Mouse (Mus musculus) stomach, embryonic 16.5 days (tissue): ENCODE results near the gene Olfr1509. TPM values are rescaled to one million over a fixed set of nuclear protein-coding genes. Genes with fewer than 3 reads are reported as not detected.

Experiments
- ATAC-seq: fragments of 200-750 bp; cut with Nextera tagmentation; 2 replicates; pipeline ENCODE4 v1.8.0; 2017; ENCODE audit warnings: moderate number of reproducible peaks, moderate TSS enrichment; ENCODE audit not compliant: insufficient read depth, low FRiP score
- H3K27ac ChIP-seq: fragments of 300-500 bp; sonication (generic); 2 replicates; pipeline ENCODE4 v1.5.1; 2014; ENCODE audit warnings: low read length
- H3K27me3 ChIP-seq: fragments of 300-500 bp; sonication (generic); 2 replicates; pipeline ENCODE4 v1.6.1; 2014; ENCODE audit warnings: low read length, control low read depth, mixed read lengths; ENCODE audit not compliant: control insufficient read depth, insufficient read depth
- H3K36me3 ChIP-seq: fragments of 300-500 bp; sonication (generic); 2 replicates; pipeline ENCODE4 v1.6.1; 2014; ENCODE audit warnings: low read length; ENCODE audit not compliant: control insufficient read depth, insufficient read depth
- H3K4me1 ChIP-seq: fragments of 300-500 bp; sonication (generic); 2 replicates; pipeline ENCODE4 v1.6.1; 2014; ENCODE audit warnings: low read length, control low read depth, mixed read lengths; ENCODE audit not compliant: control insufficient read depth, insufficient read depth
- H3K4me2 ChIP-seq: fragments of 300-500 bp; sonication (generic); 2 replicates; pipeline ENCODE4 v1.6.1; 2014; ENCODE audit warnings: low read depth, low read length, mixed read lengths
- H3K4me3 ChIP-seq: fragments of 300-500 bp; sonication (generic); replicated peaks from 2 replicates; pipeline ENCODE4 v1.5.1; 2014; ENCODE audit warnings: mild to moderate bottlenecking, low read length
- H3K9ac ChIP-seq: fragments of 300-500 bp; sonication (generic); 2 replicates; pipeline ENCODE4 v1.6.1; 2014; ENCODE audit warnings: low read length
- H3K9me3 ChIP-seq: fragments of 300-500 bp; sonication (generic); replicated peaks from 2 replicates; pipeline ENCODE4 v1.6.1; 2016; ENCODE audit warnings: low read length, control low read depth; ENCODE audit not compliant: control insufficient read depth
- WGBS: fragments of 180-500 bp; shearing (Covaris S2); extraction: QIAGEN DNeasy Blood & Tissue Kit; methylation state at CpG from one replicate; pipeline ENCODE4 v1.1.7; 2014; 5-methylcytosine and 5-hydroxymethylcytosine counted together
- polyA plus RNA-seq: library from polyadenylated mRNA; unstranded; fragments of >200 nt; fragmentation: Nextera tagmentation; extraction: Ambion mirVana; gene quantifications from 2 replicates; pipeline ENCODE4 v1.2.1, GENCODE M21; 2015

Gene Olfr1509
- polyA plus RNA-seq, 1 experiment from 2014 or later, result not detected

GRCm38 (mm10) chr14:52495516-52495915 lies 52.7 kb downstream of the Olfr1509 start, which contains the start of gene Olfr1507:
Gene Olfr1507, minus strand, starts transcription at chr14:52495749.
- H3K36me3 ChIP-seq, result no peaks in the 10 kb centered on the region
- ATAC-seq, result no peak
- WGBS, result 72% methylated on average over 4 of the region's 4 CpGs
- H3K27ac ChIP-seq, result no peak within 1 kb of the TSS
- H3K9ac ChIP-seq, result no peak within 1 kb of the TSS
- no peaks in the 10 kb centered on the region for H3K9me3 ChIP-seq
- no peaks in the 10 kb centered on the region for H3K27me3 ChIP-seq
- H3K4me3 ChIP-seq, result no peak within 1 kb of the TSS
- no peak within 1 kb of the TSS for H3K4me2 ChIP-seq
- no peaks in the 10 kb centered on the region for H3K4me1 ChIP-seq

Other genes with a start within 250 kb of the Olfr1509 start
- 39.8 and 40.7 TPM in 2 replicates for gene Supt16, start 245.6 kb upstream of the Olfr1509 start, polyA plus RNA-seq
- 27.9 and 31.8 TPM in 2 replicates for gene Chd8, start 185.2 kb upstream of the Olfr1509 start, polyA plus RNA-seq
- 36.2 and 39.7 TPM in 2 replicates for gene Tox4, start 163.8 kb upstream of the Olfr1509 start, polyA plus RNA-seq
- 15.8 and 19.6 TPM in 2 replicates for gene Rab2b, start 163.4 kb upstream of the Olfr1509 start, polyA plus RNA-seq
- gene Mettl3, start 137.9 kb upstream of the Olfr1509 start, polyA plus RNA-seq, result 38.8 and 41.8 TPM in 2 replicates
- gene Sall2, start 114.2 kb upstream of the Olfr1509 start, polyA plus RNA-seq, result 8.8 and 9.3 TPM in 2 replicates
- gene Olfr1513, start 86.6 kb upstream of the Olfr1509 start, polyA plus RNA-seq, result not detected in 2 replicates
- gene Olfr1512, start 63.8 kb upstream of the Olfr1509 start, polyA plus RNA-seq, result not detected in 2 replicates
- not detected in 2 replicates for gene Olfr1511, start 45.6 kb upstream of the Olfr1509 start, polyA plus RNA-seq
- gene Olfr1510, start 28.6 kb upstream of the Olfr1509 start, polyA plus RNA-seq, result 0.15 and 0.22 TPM in 2 replicates
- not detected in 2 replicates for gene Olfr1508, start 24.5 kb downstream of the Olfr1509 start, polyA plus RNA-seq
- not detected in 2 replicates for gene Olfr1507, start 52.8 kb downstream of the Olfr1509 start, polyA plus RNA-seq